Mouse (Mus musculus): ENCODE measurements at regions not wholly inside any gene's neighbourhood (a gene's known extent, or its start where the extent isn't known, plus 50 kb on each side); places are given as distances from the start of the nearest gene placed in this dataset.

GRCm38 (mm10) chr6:89054060-89054459, 152.0 kb downstream of the Tpra1 start:
- WGBS = 75% methylated on average over 13 of the region's 13 CpGs
- no peak overlapping the region for H3K9ac ChIP-seq (replicated peaks; ENCODE audit: low read depth, low read length)
- no peak overlapping the region for H3K4me3 ChIP-seq (ENCODE audit: low read depth, low read length)
- no peaks in the 10 kb centered on the region for H3K4me1 ChIP-seq (ENCODE audit: control insufficient read depth, insufficient read depth, low read length)
- no peak for ATAC-seq (ENCODE audit: low read depth)
- H3K4me2 ChIP-seq (ENCODE audit: low read depth, low read length) = no peak overlapping the region
- H3K36me3 ChIP-seq (ENCODE audit: control insufficient read depth, insufficient read depth, low read length) = no peaks in the 10 kb centered on the region
- no peak overlapping the region for H3K27ac ChIP-seq (ENCODE audit: low read depth, low read length)
- H3K9me3 ChIP-seq (ENCODE audit: control insufficient read depth, low read length) = no peaks in the 10 kb centered on the region
- no peaks in the 10 kb centered on the region for H3K27me3 ChIP-seq (ENCODE audit: control insufficient read depth, insufficient read depth, low read length)

- Histone ChIP-seq H3K4me3 (ENCODE audit: low read depth, low read length) (no peak overlapping the region), H3K4me1 (ENCODE audit: control insufficient read depth, insufficient read depth, low read length) (no peaks in the 10 kb centered on the region), H3K9ac (replicated peaks; ENCODE audit: low read depth, low read length) (no peak overlapping the region), H3K36me3 (ENCODE audit: control insufficient read depth, insufficient read depth, low read length) (no peaks in the 10 kb centered on the region), H3K9me3 (ENCODE audit: control insufficient read depth, low read length) (no peaks in the 10 kb centered on the region), H3K27ac (ENCODE audit: low read depth, low read length) (no peak overlapping the region), H3K4me2 (ENCODE audit: low read depth, low read length) (no peak overlapping the region), H3K27me3 (ENCODE audit: control insufficient read depth, insufficient read depth, low read length) (no peaks in the 10 kb centered on the region)
- ATAC-seq (ENCODE audit: low read depth) = no peak
- WGBS = 65% methylated on average over 4 of the region's 4 CpGs
Measured at GRCm38 (mm10) chr6:89059431-89059975, 157.5 kb downstream of the Tpra1 start.

- WGBS = 84% methylated on average over 7 of the region's 7 CpGs
- Histone ChIP-seq H3K4me1 (ENCODE audit: control insufficient read depth, insufficient read depth, low read length) (no peaks in the 10 kb centered on the region), H3K27me3 (ENCODE audit: control insufficient read depth, insufficient read depth, low read length) (no peaks in the 10 kb centered on the region), H3K9me3 (ENCODE audit: control insufficient read depth, low read length) (no peaks in the 10 kb centered on the region), H3K4me3 (ENCODE audit: low read depth, low read length) (no peak overlapping the region), H3K4me2 (ENCODE audit: low read depth, low read length) (no peak overlapping the region), H3K27ac (ENCODE audit: low read depth, low read length) (no peak overlapping the region), H3K36me3 (ENCODE audit: control insufficient read depth, insufficient read depth, low read length) (no peaks in the 10 kb centered on the region), H3K9ac (replicated peaks; ENCODE audit: low read depth, low read length) (no peak overlapping the region)
- ATAC-seq (ENCODE audit: low read depth) = no peak
Measured at GRCm38 (mm10) chr6:89064977-89065580, 163.0 kb downstream of the Tpra1 start.

GRCm38 (mm10) chr6:89066588-89066987, 164.5 kb downstream of the Tpra1 start:
- 34% methylated on average over 5 of the region's 5 CpGs for WGBS
- ATAC-seq (ENCODE audit: low read depth) = peak; percentile 50; the same call in 1 of the 2 replicates
- Histone ChIP-seq H3K4me3 (ENCODE audit: low read depth, low read length) (no peak overlapping the region), H3K27me3 (ENCODE audit: control insufficient read depth, insufficient read depth, low read length) (no peaks in the 10 kb centered on the region), H3K9me3 (ENCODE audit: control insufficient read depth, low read length) (no peaks in the 10 kb centered on the region), H3K27ac (ENCODE audit: low read depth, low read length) (no peak overlapping the region), H3K36me3 (ENCODE audit: control insufficient read depth, insufficient read depth, low read length) (no peaks in the 10 kb centered on the region), H3K4me1 (ENCODE audit: control insufficient read depth, insufficient read depth, low read length) (no peaks in the 10 kb centered on the region), H3K9ac (replicated peaks; ENCODE audit: low read depth, low read length) (no peak overlapping the region), H3K4me2 (ENCODE audit: low read depth, low read length) (no peak overlapping the region)

GRCm38 (mm10) chr6:89068286-89068685, 166.2 kb downstream of the Tpra1 start:
- H3K4me3 ChIP-seq (ENCODE audit: low read depth, low read length) = no peak overlapping the region
- WGBS = 93% methylated on average over 5 of the region's 5 CpGs
- no peak overlapping the region for H3K4me2 ChIP-seq (ENCODE audit: low read depth, low read length)
- ATAC-seq (ENCODE audit: low read depth) = no peak
- H3K36me3 ChIP-seq (ENCODE audit: control insufficient read depth, insufficient read depth, low read length) = no peaks in the 10 kb centered on the region
- no peaks in the 10 kb centered on the region for H3K9me3 ChIP-seq (ENCODE audit: control insufficient read depth, low read length)
- H3K9ac ChIP-seq (replicated peaks; ENCODE audit: low read depth, low read length) = no peak overlapping the region
- no peaks in the 10 kb centered on the region for H3K27me3 ChIP-seq (ENCODE audit: control insufficient read depth, insufficient read depth, low read length)
- H3K4me1 ChIP-seq (ENCODE audit: control insufficient read depth, insufficient read depth, low read length) = no peaks in the 10 kb centered on the region; the same call in 1 of the 2 replicates
- H3K27ac ChIP-seq (ENCODE audit: low read depth, low read length) = no peak overlapping the region

- Histone ChIP-seq H3K9me3 (ENCODE audit: control insufficient read depth, low read length) (no peaks in the 10 kb centered on the region), H3K4me2 (ENCODE audit: low read depth, low read length) (no peak overlapping the region), H3K36me3 (ENCODE audit: control insufficient read depth, insufficient read depth, low read length) (no peaks in the 10 kb centered on the region), H3K4me1 (ENCODE audit: control insufficient read depth, insufficient read depth, low read length) (no peaks in the 10 kb centered on the region; the same call in 1 of the 2 replicates), H3K9ac (replicated peaks; ENCODE audit: low read depth, low read length) (no peak overlapping the region), H3K4me3 (ENCODE audit: low read depth, low read length) (no peak overlapping the region), H3K27ac (ENCODE audit: low read depth, low read length) (no peak overlapping the region), H3K27me3 (ENCODE audit: control insufficient read depth, insufficient read depth, low read length) (no peaks in the 10 kb centered on the region)
- no peak; the same call in 1 of the 2 replicates for ATAC-seq (ENCODE audit: low read depth)
- WGBS = 34% methylated on average over 5 of the region's 5 CpGs
Measured at GRCm38 (mm10) chr6:89069108-89069507, 167.1 kb downstream of the Tpra1 start.

- no peaks in the 10 kb centered on the region; the same call in 1 of the 2 replicates for H3K4me1 ChIP-seq (ENCODE audit: control insufficient read depth, insufficient read depth, low read length)
- no peak overlapping the region for H3K4me3 ChIP-seq (ENCODE audit: low read depth, low read length)
- no peaks in the 10 kb centered on the region for H3K9me3 ChIP-seq (ENCODE audit: control insufficient read depth, low read length)
- no peak overlapping the region for H3K4me2 ChIP-seq (ENCODE audit: low read depth, low read length)
- no peak overlapping the region for H3K9ac ChIP-seq (replicated peaks; ENCODE audit: low read depth, low read length)
- no peak overlapping the region for H3K27ac ChIP-seq (ENCODE audit: low read depth, low read length)
- WGBS = 10% methylated on average over 3 of the region's 3 CpGs
- ATAC-seq (ENCODE audit: low read depth) = no peak
- no peaks in the 10 kb centered on the region for H3K27me3 ChIP-seq (ENCODE audit: control insufficient read depth, insufficient read depth, low read length)
- H3K36me3 ChIP-seq (ENCODE audit: control insufficient read depth, insufficient read depth, low read length) = no peaks in the 10 kb centered on the region
Measured at GRCm38 (mm10) chr6:89070011-89070410, 168.0 kb downstream of the Tpra1 start.

GRCm38 (mm10) chr6:89071766-89072165, 169.7 kb downstream of the Tpra1 start:
- WGBS = 28% methylated on average over 2 of the region's 2 CpGs
- no peaks in the 10 kb centered on the region for H3K36me3 ChIP-seq (ENCODE audit: control insufficient read depth, insufficient read depth, low read length)
- no peak overlapping the region for H3K4me2 ChIP-seq (ENCODE audit: low read depth, low read length)
- no peak overlapping the region for H3K9ac ChIP-seq (replicated peaks; ENCODE audit: low read depth, low read length)
- H3K4me3 ChIP-seq (ENCODE audit: low read depth, low read length) = no peak overlapping the region
- H3K4me1 ChIP-seq (ENCODE audit: control insufficient read depth, insufficient read depth, low read length) = no peaks in the 10 kb centered on the region; the same call in 1 of the 2 replicates
- H3K27me3 ChIP-seq (ENCODE audit: control insufficient read depth, insufficient read depth, low read length) = no peaks in the 10 kb centered on the region
- ATAC-seq (ENCODE audit: low read depth) = no peak
- no peak overlapping the region for H3K27ac ChIP-seq (ENCODE audit: low read depth, low read length)
- H3K9me3 ChIP-seq (ENCODE audit: control insufficient read depth, low read length) = no peaks in the 10 kb centered on the region

- no peak overlapping the region for H3K27ac ChIP-seq (ENCODE audit: low read depth, low read length)
- H3K9me3 ChIP-seq (ENCODE audit: control insufficient read depth, low read length) = no peaks in the 10 kb centered on the region
- no peak overlapping the region for H3K4me2 ChIP-seq (ENCODE audit: low read depth, low read length)
- H3K4me1 ChIP-seq (ENCODE audit: control insufficient read depth, insufficient read depth, low read length) = no peaks in the 10 kb centered on the region; the same call in 1 of the 2 replicates
- no peaks in the 10 kb centered on the region for H3K27me3 ChIP-seq (ENCODE audit: control insufficient read depth, insufficient read depth, low read length)
- WGBS = 56% methylated on average over 2 of the region's 2 CpGs
- no peak overlapping the region for H3K9ac ChIP-seq (replicated peaks; ENCODE audit: low read depth, low read length)
- H3K4me3 ChIP-seq (ENCODE audit: low read depth, low read length) = no peak overlapping the region
- peak; percentile 36; the same call in 1 of the 2 replicates for ATAC-seq (ENCODE audit: low read depth)
- no peaks in the 10 kb centered on the region for H3K36me3 ChIP-seq (ENCODE audit: control insufficient read depth, insufficient read depth, low read length)
Measured at GRCm38 (mm10) chr6:89072569-89072968, 170.5 kb downstream of the Tpra1 start.
